Mouse (Mus musculus) midbrain, embryonic 16.5 days (tissue): Measurements from ENCODE around the gene Map4k3. TPM values are rescaled to one million over a fixed set of nuclear protein-coding genes. Genes with fewer than 3 reads are reported as not detected.

ENCODE experiments used
- ATAC-seq: fragments of 200-750 bp; cut with Nextera tagmentation; 2 replicates; pipeline ENCODE4 v1.8.0; 2017; ENCODE audit warnings: moderate TSS enrichment
- H3K27ac ChIP-seq: fragments of 300-500 bp; sonication (generic); 2 replicates; pipeline ENCODE4 v1.5.1; 2014; ENCODE audit warnings: mild to moderate bottlenecking, low read length, mixed read lengths
- H3K27me3 ChIP-seq: fragments of 300-500 bp; sonication (generic); 2 replicates; pipeline ENCODE4 v1.6.1; 2014; ENCODE audit warnings: low read depth, low read length, mixed read lengths; ENCODE audit not compliant: control insufficient read depth, insufficient read depth
- H3K36me3 ChIP-seq: fragments of 300-500 bp; sonication (generic); 2 replicates; pipeline ENCODE4 v1.6.1; 2014; ENCODE audit warnings: mild to moderate bottlenecking, low read length, moderate library complexity, mixed read lengths; ENCODE audit not compliant: control insufficient read depth, insufficient read depth
- H3K4me1 ChIP-seq: fragments of 300-500 bp; sonication (generic); 2 replicates; pipeline ENCODE4 v1.6.1; 2014; ENCODE audit warnings: mild to moderate bottlenecking, low read length, mixed read lengths; ENCODE audit not compliant: control insufficient read depth, insufficient read depth
- H3K4me2 ChIP-seq: fragments of 300-500 bp; sonication (generic); 2 replicates; pipeline ENCODE4 v1.6.1; 2014; ENCODE audit warnings: mild to moderate bottlenecking, low read length, mixed read lengths
- H3K4me3 ChIP-seq: fragments of 300-500 bp; sonication (generic); 2 replicates; pipeline ENCODE4 v1.5.1; 2014; ENCODE audit warnings: low read depth, mild to moderate bottlenecking, low read length, moderate library complexity, mixed read lengths
- H3K9ac ChIP-seq: fragments of 300-500 bp; sonication (generic); 2 replicates; pipeline ENCODE4 v1.6.1; 2014; ENCODE audit warnings: low read depth, low read length, mixed read lengths
- H3K9me3 ChIP-seq: fragments of 300-500 bp; sonication (generic); replicated peaks from 2 replicates; pipeline ENCODE4 v1.6.1; 2014; ENCODE audit warnings: mild to moderate bottlenecking, low read length, mixed read lengths; ENCODE audit not compliant: control insufficient read depth, poor library complexity, severe bottlenecking
- WGBS: fragments of 180-500 bp; shearing (Covaris S2); extraction: QIAGEN DNeasy Blood & Tissue Kit; methylation state at CpG from one replicate; pipeline ENCODE4 v1.1.7; 2014; 5-methylcytosine and 5-hydroxymethylcytosine counted together
- polyA plus RNA-seq: library from polyadenylated mRNA; unstranded; fragments of >200 nt; fragmentation: Nextera tagmentation; extraction: Ambion mirVana; gene quantifications from 2 replicates; pipeline ENCODE4 v1.2.1, GENCODE M21; 2015

Gene Map4k3
- polyA plus RNA-seq, 1 experiment from 2014 or later = 21.2 TPM

DNA sequence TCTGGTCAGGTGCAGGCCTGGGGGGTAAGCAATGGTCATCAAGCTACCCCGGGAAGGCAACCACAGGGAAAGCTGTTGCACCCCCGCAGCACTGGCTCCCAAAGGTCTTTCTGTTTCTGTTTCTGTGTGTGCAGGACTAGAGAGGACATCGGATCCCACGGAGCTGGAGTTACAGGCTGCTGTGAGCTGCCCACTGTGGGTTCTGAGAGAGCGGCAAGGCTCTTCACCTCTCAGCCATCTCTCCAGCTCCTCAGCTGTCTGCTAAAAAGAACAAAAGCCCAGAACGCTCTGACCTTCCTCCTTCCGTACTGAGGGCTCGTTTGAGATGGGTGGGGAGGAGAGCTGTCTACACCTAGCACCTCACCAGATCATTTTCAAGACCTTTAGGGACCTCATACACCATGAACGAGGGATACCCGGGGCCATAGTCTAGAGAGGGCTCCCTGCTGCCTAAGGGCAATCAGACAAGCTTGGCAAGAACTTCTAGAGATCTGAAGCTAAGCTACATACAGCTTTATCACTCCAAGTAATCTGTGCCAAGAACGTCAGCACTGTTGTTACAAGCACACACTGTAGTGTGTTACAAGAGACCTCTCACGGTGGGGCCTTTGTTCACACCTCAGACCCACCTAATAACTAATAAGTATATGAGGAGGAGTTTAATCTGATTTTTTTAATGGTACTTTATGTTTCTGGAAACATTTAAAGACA lies 29.9 kb downstream of the Map4k3 start:
- no peak overlapping the region for H3K27ac ChIP-seq
- H3K9ac ChIP-seq = no peak overlapping the region
- H3K36me3 ChIP-seq = no peaks in the 10 kb centered on the region
- no peak overlapping the region for H3K4me3 ChIP-seq
- no peak overlapping the region for H3K4me2 ChIP-seq
- H3K9me3 ChIP-seq = no peaks in the 10 kb centered on the region
- peaks cover 17% of the 10 kb centered on the region for H3K4me1 ChIP-seq
- H3K27me3 ChIP-seq = no peaks in the 10 kb centered on the region
- 60% methylated on average over 12 of the region's 12 CpGs for WGBS
- ATAC-seq = no peak

DNA sequence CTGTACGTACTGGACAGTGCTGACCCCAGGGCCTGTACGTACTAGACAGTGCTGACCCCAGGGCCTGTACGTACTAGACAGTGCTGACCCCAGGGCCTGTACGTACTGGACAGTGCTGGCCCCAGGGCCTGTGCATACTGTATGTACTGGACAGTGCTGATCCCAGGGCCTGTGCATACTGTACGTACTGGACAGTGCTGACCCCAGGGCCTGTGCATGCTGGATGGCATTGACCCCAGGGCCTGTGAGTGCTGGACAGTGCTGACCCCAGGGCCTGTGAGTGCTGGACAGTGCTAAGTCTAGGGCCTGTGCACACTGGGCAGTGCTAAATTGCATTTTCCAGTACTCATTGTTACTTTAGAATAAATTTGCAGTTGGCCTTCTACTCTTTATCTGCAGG lies 31.3 kb downstream of the Map4k3 start:
- Histone ChIP-seq H3K4me3 (no peak overlapping the region), H3K9me3 (no peaks in the 10 kb centered on the region), H3K27me3 (no peaks in the 10 kb centered on the region), H3K4me2 (no peak overlapping the region), H3K36me3 (no peaks in the 10 kb centered on the region), H3K9ac (no peak overlapping the region), H3K4me1 (peaks cover 17% of the 10 kb centered on the region), H3K27ac (no peak overlapping the region)
- 94% methylated on average over 5 of the region's 5 CpGs for WGBS
- ATAC-seq = peak; percentile 57

DNA sequence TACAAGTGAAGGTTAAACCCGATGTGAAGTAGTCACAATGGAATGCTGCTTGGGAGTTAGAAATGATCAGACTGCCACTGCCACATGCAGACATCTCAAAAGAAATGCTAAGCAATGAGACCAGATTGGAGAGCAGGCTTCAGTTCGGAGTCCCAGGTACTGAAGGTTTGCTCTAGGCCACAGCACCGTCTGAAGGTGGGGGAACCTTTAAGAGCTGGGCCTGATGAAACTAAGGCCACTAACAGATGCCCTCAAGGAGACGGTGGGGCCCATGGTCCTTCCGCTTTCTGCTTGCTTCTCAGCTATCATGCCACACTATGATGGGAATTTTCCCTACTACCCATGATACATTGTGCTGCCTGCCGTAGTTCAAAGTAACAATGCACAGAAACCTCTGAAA lies 32.1 kb downstream of the Map4k3 start:
- Histone ChIP-seq H3K36me3 (no peaks in the 10 kb centered on the region), H3K4me2 (no peak overlapping the region), H3K4me3 (no peak overlapping the region), H3K27me3 (no peaks in the 10 kb centered on the region), H3K4me1 (peaks cover 17% of the 10 kb centered on the region), H3K9ac (no peak overlapping the region), H3K27ac (no peak overlapping the region), H3K9me3 (no peaks in the 10 kb centered on the region)
- 92% methylated on average over 6 of the region's 6 CpGs for WGBS
- ATAC-seq = no peak

DNA sequence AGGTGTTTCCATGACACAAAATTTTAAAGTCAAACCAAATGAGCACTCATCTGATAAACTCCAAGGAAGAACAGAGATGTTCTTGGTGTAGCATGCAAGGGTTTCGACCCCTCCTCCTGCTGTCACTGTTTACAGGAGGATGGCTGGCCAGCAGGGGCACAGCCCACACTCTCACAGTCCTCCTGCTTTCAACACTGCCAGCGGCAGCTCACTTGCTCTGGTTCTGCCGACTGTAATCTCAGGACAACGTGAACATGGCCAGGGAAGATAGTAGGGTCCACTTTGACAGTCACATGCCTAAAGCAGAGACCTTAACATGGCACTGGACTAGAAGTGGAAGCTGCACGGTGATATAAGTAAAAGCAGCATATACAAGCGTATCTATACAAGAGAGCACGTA lies 34.6 kb downstream of the Map4k3 start:
- H3K4me2 ChIP-seq = no peak overlapping the region
- H3K9me3 ChIP-seq = no peaks in the 10 kb centered on the region
- 63% methylated on average over 7 of the region's 7 CpGs for WGBS
- peaks cover 12% of the 10 kb centered on the region for H3K4me1 ChIP-seq
- H3K36me3 ChIP-seq = no peaks in the 10 kb centered on the region
- no peak for ATAC-seq
- H3K4me3 ChIP-seq = no peak overlapping the region
- H3K9ac ChIP-seq = no peak overlapping the region
- H3K27ac ChIP-seq = no peak overlapping the region
- H3K27me3 ChIP-seq = no peaks in the 10 kb centered on the region

DNA sequence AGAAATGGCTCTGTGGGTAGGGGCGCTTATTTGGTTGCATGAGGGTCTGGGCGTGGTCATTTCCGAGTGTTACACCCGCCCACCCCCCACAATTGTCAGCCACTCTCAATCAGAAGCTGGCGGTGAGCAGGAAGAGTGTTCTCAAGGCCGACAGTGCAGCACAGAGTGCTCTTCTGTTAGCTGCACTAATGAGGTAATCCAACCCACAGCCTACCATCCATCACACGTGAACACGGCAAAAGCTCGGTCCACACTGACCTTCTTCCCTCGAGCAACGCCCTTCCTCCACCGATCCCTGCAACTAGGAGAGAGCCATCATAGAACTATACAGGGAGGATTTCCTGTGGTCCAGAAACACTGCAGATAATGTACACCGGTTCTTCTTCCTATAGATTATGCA lies 36.1 kb downstream of the Map4k3 start:
- H3K9ac ChIP-seq = no peak overlapping the region
- no peak overlapping the region for H3K27ac ChIP-seq
- no peak for ATAC-seq
- no peak overlapping the region for H3K4me2 ChIP-seq
- H3K4me3 ChIP-seq = no peak overlapping the region
- 93% methylated on average over 13 of the region's 13 CpGs for WGBS
- no peaks in the 10 kb centered on the region for H3K36me3 ChIP-seq
- no peaks in the 10 kb centered on the region for H3K27me3 ChIP-seq
- no peaks in the 10 kb centered on the region for H3K9me3 ChIP-seq
- peaks cover 3% of the 10 kb centered on the region for H3K4me1 ChIP-seq

DNA sequence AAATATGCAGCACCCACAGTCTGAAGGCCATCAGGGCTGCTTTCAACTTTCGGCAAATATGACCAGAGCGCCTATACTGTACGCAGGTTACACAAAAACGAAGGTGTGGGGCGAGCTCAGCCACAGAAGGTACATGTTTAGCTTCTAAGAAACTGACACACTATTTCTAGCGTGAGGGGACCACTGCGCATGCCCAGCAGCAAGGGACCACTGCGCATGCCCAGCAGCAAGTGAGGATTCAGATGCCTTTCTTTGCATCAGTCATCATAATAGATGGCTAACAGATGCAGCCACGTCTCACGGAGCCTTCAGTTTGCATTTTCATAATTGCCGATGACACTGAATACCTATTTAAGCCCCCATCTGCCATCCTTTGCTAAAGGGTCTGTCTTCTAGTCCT lies 39.6 kb downstream of the Map4k3 start:
- no peaks in the 10 kb centered on the region for H3K9me3 ChIP-seq
- no peak overlapping the region for H3K4me3 ChIP-seq
- H3K4me1 ChIP-seq = peaks cover 7% of the 10 kb centered on the region
- ATAC-seq = no peak
- H3K36me3 ChIP-seq = no peaks in the 10 kb centered on the region
- no peaks in the 10 kb centered on the region for H3K27me3 ChIP-seq
- H3K4me2 ChIP-seq = no peak overlapping the region
- no peak overlapping the region for H3K27ac ChIP-seq
- no peak overlapping the region for H3K9ac ChIP-seq
- WGBS = 76% methylated on average over 11 of the region's 11 CpGs

DNA sequence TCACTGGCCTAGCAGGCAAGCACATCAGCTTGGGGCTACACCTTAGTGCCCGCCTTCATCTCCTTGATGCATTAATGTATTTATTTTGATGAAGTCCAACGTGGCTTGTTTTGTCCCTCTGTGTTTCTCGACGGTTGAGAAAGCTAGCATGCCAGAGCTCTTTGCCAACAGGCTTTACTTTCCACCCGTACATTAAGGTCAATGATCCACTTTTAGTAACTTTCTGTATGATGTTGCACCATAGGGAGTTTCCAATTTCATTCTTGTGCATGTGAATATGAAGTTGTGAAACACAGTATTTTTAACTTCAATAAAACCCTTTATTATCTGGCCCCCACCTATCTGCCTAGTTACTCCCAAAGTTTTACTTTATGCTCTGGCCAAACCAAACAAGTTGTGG lies 42.2 kb downstream of the Map4k3 start:
- Histone ChIP-seq H3K36me3 (no peaks in the 10 kb centered on the region), H3K27ac (no peak overlapping the region), H3K4me3 (no peak overlapping the region), H3K4me2 (no peak overlapping the region), H3K9me3 (no peaks in the 10 kb centered on the region), H3K27me3 (no peaks in the 10 kb centered on the region), H3K4me1 (peaks cover 8% of the 10 kb centered on the region), H3K9ac (no peak overlapping the region)
- WGBS = 89% methylated on average over 5 of the region's 5 CpGs
- no peak for ATAC-seq

DNA sequence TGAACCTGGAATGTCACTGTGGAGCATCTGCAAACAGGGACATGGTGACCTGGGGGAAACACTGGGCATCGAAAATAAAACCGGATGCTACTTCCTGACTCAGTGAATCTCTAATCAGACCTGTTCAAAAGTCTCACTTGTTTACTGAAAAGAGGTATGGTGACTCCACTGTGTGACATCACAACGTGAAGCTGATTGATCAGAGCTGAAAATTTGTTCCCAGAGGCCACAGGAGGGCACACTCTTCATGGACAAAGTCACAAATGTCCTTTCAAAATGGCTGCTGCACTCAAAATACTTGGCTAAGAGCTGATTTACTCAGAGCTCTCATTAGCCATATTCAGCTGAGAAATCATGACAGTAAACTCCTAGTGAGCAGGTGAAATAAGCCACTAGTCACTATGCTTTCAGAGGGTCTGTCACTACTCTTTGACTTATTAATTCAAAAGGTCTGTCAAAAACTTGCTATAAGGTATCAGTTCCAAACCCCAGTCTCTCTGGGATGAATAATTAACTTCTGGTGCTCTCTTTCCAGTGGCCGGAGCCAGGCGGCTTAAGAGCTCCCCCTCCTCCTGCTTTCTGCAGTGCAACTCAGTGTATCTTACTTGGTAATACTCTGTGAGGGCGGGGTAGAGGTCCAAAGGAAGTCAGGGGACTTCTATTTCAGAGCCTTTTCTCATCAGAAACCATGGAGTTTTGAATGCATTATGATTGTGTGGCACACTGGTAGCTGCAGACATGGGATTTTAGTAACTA lies 44.3 kb downstream of the Map4k3 start:
- Histone ChIP-seq H3K36me3 (no peaks in the 10 kb centered on the region), H3K9me3 (no peaks in the 10 kb centered on the region), H3K9ac (no peak overlapping the region), H3K27me3 (no peaks in the 10 kb centered on the region), H3K4me1 (peaks cover 8% of the 10 kb centered on the region), H3K27ac (no peak overlapping the region), H3K4me3 (no peak overlapping the region), H3K4me2 (no peak overlapping the region)
- WGBS = 45% methylated on average over 6 of the region's 6 CpGs
- peak; percentile 65 for ATAC-seq

DNA sequence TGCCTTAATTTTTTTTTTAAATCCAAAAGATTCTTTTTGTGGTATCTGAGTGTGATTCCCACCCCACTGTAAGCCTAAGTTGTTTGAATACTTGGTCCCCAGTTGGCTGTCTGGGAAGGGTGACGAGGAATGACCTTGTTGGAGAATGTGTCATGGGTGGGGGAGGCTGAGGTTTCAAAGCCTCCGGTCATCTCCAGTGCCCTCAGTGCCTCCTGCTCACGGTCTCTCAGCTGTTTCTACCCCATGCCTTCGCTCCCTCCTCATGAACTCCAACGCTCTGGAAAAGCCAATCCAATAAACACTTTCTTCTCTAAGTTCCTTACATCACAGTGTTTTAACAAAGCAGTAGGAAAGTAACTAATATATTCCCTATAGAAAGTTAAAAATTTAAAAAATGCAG lies 45.2 kb downstream of the Map4k3 start:
- Histone ChIP-seq H3K27me3 (no peaks in the 10 kb centered on the region), H3K4me3 (no peak overlapping the region), H3K9ac (no peak overlapping the region), H3K27ac (no peak overlapping the region), H3K4me1 (peaks cover 8% of the 10 kb centered on the region), H3K36me3 (no peaks in the 10 kb centered on the region), H3K4me2 (no peak overlapping the region), H3K9me3 (no peaks in the 10 kb centered on the region)
- 75% methylated on average over 5 of the region's 5 CpGs for WGBS
- no peak for ATAC-seq
